Mouse (Mus musculus) lung, postnatal 0 days (tissue): ENCODE results near the gene Cldn3.

Experiments used
- CTCF ChIP-seq: IDR thresholded peaks from 2 replicates; pipeline ENCODE4 v1.5.1; 2016; ENCODE audit warnings: antibody characterized with exemption, mild to moderate bottlenecking
- EP300 ChIP-seq: IDR thresholded peaks from 2 replicates; pipeline ENCODE4 v1.6.1; 2016; ENCODE audit warnings: antibody characterized with exemption, mild to moderate bottlenecking, control low read depth

DNA sequence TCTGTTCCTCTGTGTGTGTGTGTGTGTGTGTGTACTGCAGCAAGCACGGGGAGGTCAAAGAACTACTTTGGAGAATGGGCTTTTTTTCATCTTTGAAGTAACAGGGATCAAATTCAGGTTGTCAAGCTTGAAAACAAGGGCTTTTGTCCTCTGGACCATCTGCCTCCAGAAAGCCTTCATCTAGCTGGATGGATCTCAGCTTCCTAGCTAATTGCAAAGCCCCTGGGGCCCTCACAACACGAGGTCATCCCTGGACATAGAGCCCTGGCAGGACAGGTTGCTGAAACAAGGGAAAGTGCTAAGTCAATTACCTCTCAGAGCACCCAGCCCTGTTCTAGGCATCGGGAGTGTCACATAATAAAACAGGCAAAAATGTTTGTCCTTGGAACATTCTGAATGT, 2.2 kb upstream of the Cldn3 start:
- TF ChIP-seq CTCF (no peak), EP300 (no peak)
